Mouse (Mus musculus): ENCODE data around the gene Rpl29.

Gene Rpl29

DNA sequence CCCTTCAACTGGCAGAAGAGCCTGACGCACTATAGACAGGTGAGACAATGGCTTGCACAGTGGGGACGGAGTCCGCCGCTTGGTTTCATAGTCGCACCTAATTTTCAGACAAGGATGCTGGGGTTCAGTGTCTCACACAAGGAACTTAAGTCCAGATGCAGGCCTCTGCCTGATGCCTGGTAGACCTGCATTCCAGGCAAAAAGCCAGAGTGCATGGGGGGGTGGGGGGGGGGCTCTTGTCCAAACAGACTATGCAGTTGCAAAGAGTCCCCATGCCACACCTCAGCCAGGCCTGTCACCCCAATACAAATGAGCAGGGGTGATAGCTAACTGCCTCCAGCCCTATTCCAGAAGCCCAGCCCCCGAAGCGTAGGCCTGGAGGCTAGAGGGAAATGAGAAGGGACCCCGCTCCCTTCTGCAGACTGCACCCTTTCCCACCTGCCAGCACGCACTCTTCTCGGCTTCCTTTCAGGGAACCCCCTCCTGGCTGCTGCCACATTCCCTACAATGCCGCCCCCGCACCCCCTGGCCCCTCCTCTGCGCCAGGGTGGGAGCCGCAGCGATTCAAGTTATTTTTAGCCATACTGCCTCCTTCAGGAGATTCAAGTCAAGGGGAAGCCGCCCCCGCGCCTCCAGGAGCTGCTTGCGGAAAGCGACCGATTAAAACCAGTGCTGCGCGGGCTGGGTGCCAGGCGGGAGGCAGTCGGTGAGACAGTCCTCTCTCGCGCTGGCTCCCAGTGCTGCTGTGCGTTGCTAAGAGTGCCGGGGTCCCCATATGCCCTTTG, 11.2 kb upstream of the Rpl29 start:
- DNase-seq (ENCODE audit: low spot score), result no peak

DNA sequence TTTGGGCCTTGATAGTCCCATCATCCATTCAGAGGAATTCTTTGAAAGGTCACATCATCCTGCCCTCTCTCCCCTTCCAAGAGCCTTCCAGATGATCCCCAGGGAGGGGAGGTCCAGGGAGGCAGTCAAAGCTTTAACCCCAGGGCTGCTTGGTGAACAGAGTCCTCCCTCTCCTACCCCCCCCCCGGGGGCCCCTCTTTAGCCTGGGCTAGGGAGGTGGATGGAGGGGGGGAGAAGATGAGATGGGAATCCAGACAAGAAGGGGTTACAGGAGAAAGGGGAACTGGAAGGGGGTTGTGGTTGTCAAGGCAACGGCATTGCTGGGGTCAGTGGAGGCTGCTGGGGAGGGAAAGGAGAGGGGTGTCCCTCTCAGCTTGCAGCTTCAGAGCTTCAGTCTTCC, 8.6 kb upstream of the Rpl29 start:
- no peak for DNase-seq (ENCODE audit: low spot score)

DNA sequence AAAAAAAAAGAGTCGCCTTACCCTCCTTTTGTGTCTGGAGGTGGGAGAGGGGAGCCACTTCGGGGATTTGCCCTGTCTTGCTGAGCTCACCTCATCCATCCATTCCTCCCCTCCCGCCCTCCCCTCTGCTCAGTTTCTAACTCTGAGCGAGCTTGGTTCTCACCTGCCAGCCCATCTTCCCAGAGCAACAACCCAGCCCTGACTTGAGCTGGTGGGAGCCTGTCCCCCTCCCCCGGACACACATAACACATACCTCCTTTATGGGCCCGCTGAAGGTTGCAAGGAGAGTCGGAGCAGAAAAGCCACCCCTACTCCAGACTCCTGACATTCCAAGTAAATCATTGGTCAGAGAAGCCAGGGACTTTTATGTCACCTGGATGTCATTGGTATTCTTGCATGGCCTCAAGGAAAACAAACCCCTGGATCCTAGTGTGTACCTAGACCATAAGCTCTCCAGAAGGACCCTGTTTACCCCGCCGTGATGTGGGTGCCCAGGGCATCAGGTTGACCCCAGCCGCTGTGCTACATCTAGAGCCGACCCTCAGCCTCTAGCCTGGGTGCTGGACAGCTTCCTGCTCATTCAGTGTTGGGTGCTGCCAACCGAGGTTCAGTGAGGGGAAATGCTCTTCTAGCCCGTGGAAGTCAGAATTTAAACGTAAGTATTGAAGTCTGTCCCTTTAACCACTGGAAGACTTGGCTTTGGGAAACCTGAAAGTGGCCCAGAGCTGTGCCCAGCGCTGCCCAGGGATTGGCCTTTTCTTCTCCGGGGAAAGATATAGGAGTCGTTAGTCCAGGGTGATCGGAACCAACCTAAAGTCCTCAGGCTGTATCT, 8.0 kb upstream of the Rpl29 start:
- DNase-seq (ENCODE audit: low spot score), result no peak

DNA sequence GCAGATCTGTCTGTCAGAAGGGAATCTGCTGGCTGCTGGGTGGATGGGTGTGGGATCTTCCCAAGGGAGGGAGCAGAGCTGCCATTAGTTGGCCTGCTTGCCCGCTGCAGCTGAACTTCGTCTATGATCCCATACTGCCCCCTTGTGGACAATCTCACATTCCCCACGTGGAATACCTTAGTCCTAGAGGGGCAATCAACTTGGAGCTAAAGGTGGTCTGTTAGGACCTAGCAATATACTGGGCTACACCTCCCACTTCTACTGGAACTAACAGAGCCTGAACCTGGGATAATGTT, 7.4 kb upstream of the Rpl29 start:
- peak; percentile 78 for DNase-seq (ENCODE audit: low spot score)

- no peak for DNase-seq (ENCODE audit: low spot score)
These were observed 484 bp upstream of the Rpl29 start for GRCm38 (mm10) chr9:106428719-106429220.

DNA sequence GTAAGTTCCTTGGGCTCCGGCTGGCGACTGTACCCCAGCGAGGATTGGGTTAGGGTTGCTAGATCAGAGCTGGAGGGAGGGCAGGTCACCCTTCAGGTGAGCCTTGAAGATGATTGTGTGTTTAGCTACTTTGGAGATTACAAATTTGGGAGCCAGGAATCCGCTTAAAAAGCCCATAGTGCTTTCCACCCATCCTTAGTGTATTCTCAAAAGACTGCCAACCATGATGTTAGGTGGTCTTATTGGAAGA, 686 bp downstream of the Rpl29 start:
- no peak for DNase-seq (ENCODE audit: low spot score)

GRCm38 (mm10) chr9:106433389-106433788, 4.1 kb downstream of the Rpl29 start:
- no peak for DNase-seq (ENCODE audit: low spot score)

GRCm38 (mm10) chr9:106436566-106436965, 7.3 kb downstream of the Rpl29 start:
- DNase-seq (ENCODE audit: low spot score), result no peak

GRCm38 (mm10) chr9:106442680-106443079, 13.4 kb downstream of the Rpl29 start:
- no peak for DNase-seq (ENCODE audit: low spot score)

GRCm38 (mm10) chr9:106444836-106445235, 15.6 kb downstream of the Rpl29 start:
- no peak for DNase-seq (ENCODE audit: low spot score)

- peak; percentile 64 for DNase-seq (ENCODE audit: low spot score)
These were observed 18.1 kb downstream of the Rpl29 start, which contains the start of the genes Abhd14b and Abhd14a for GRCm38 (mm10) chr9:106447348-106447747. Abhd14b (plus strand) TSS chr9:106447459. Abhd14a (minus strand) TSS chr9:106447678.

DNA sequence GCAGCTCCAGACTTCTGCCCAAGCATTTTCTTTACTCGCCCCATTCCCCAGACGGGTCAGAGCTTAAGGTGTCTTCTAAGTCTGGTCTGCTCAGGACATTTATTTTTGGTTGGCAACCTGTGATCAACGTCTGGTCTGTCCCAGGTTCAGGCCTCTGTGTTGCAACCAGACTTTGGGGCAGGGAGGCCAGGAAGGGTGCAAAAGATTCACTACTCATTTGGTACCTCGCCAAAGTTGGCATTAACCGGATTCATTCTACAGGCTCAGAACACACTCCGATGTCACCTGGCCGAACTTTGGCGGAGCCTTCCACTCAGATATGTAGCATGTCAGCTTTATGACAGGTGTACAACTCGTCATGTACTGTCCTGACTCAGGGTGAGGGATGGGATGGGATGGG, 18.7 kb downstream of the Rpl29 start:
- DNase-seq (ENCODE audit: low spot score), result no peak

GRCm38 (mm10) chr9:106448498-106449031, 19.3 kb downstream of the Rpl29 start:
- no peak for DNase-seq (ENCODE audit: low spot score)

DNA sequence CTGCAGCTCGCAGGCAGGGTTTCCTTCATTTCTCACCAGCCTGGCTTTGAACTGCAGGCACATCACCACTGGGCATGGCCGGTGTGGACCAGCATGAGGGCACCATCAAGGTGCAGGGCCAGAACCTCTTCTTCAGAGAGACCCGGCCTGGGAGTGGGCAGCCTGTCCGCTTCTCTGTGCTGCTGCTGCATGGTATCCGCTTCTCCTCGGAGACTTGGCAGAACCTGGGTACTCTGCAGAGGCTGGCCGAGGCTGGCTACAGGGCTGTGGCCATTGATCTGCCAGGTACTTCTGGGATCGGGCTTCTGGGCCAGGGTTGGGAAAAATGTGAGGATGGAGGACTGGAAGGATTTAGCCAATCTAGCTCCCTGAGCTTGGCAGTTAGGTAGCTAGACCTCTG, 20.7 kb downstream of the Rpl29 start:
- no peak for DNase-seq (ENCODE audit: low spot score)

- no peak for DNase-seq (ENCODE audit: low spot score)
These were observed 21.4 kb downstream of the Rpl29 start for GRCm38 (mm10) chr9:106450661-106451060.

DNA sequence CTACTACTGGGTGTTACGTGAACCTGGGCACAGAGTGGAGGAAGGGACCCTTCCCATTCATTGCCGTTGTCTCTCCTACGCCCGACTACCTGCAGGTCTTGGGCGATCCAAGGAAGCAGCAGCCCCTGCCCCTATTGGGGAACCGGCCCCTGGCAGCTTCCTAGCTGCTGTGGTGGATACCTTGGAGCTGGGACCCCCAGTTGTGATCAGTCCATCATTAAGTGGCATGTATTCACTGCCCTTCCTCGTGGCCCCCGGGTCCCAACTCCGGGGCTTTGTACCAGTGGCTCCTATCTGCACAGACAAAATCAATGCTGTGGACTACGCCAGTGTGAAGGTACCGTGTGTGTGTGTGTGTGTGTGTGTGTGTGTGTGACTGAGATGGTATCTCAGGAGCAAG, 22.0 kb downstream of the Rpl29 start:
- DNase-seq (ENCODE audit: low spot score), result no peak

GRCm38 (mm10) chr9:106451899-106452298, 22.6 kb downstream of the Rpl29 start:
- DNase-seq (ENCODE audit: low spot score), result no peak

DNA sequence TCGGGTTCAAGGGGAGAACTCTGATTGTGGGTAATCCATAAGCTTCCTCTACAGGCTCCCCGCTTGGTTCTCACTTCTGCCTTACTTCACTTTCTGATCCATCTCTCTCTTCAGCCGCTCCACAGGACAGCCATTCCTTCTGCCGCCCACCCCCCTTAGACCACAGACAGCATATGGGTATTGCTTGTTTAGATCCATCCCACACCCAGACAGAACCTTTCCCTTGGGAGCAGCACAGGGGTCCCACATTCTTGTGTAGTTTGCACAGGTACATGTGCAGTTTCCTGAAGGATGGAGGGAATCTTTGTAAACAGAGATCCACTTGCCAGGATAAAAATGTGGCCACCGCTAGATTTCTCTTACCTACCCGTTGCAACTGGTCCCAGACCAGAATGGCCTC, 23.1 kb downstream of the Rpl29 start:
- DNase-seq (ENCODE audit: low spot score), result no peak

- DNase-seq (ENCODE audit: low spot score), result no peak
These were observed 23.6 kb downstream of the Rpl29 start for GRCm38 (mm10) chr9:106452821-106453220.

DNA sequence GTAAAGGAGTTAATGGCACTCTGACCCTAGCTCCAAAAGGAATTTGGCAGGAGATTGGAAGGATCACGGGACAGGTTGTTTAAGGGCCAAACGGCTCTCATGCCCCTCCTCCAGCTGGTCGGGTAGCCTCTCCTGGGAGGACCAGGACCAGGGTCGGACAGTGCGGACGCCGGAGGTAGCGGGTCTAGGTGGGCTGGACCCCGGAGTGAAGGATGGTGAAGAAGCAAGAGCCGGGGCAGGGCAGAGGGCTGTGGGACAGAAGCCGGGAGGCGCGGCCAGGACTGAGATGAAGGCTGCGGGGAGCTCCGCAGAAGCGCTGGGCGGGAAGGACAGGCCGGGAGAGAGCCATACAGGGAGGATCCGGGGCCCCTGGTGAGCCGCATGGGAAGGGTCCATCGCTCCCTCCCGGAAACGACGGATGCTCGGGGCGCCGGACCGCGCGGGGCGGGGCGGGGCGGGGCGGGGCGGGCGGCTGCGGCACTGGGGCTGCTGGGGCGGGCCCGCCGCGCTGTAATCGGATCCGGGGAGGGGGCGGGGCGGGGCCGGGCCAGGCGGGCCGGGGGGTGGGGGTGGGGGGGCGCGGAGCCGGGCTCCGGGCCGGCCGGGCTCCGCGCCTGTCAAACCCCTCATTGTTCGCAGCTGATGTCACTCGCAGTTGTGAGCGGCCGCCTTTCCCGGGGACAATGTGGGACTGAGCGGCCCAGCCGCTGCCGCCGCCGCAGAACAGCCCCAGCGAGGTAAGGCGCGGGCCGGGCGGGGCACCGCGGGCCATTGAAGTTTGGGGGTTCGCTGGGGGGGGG, 24.2 kb downstream of the Rpl29 start, which contains the start of gene Pcbp4:
TSS of gene Pcbp4 (plus strand) at position 21 of the 800 bp plus-strand sequence.
- no peak for DNase-seq (ENCODE audit: low spot score)

GRCm38 (mm10) chr9:106454071-106454761, 25.0 kb downstream of the Rpl29 start:
- DNase-seq (ENCODE audit: low spot score), result no peak
